Mouse (Mus musculus) liver, embryonic 14.5 days (tissue): ENCODE measurements around the gene Sec22a.

Source experiments
- CTCF ChIP-seq: IDR thresholded peaks from 2 replicates; pipeline ENCODE4 v1.5.1; 2016; ENCODE audit warnings: antibody characterized with exemption, low read depth, control low read depth
- EP300 ChIP-seq: IDR thresholded peaks from 2 replicates; pipeline ENCODE4 v1.6.1; 2016; ENCODE audit warnings: antibody characterized with exemption, low read depth

- TF ChIP-seq CTCF = no peak
- no peak for TF ChIP-seq EP300
Observed at GRCm38 (mm10) chr16:35380048-35380447, 16.3 kb upstream of the Sec22a start.
